Mouse (Mus musculus): ENCODE results near the gene Hoxd12. TPM values are rescaled to one million over a fixed set of nuclear protein-coding genes. Genes with fewer than 3 reads are reported as not detected.

Hoxd12 gene
- polyA plus RNA-seq (2015; fragmentation: Nextera tagmentation; extraction: Ambion mirVana) = not detected in 2 replicates

- ATAC-seq (replicated peaks) = no peak
- Histone ChIP-seq H3K4me1 (peaks cover 4% of the 10 kb centered on the region; the same call in 1 of the 2 replicates), H3K27ac (no peak within 1 kb of the TSS), H3K36me3 (replicated peaks) (no peaks in the 10 kb centered on the region), H3K9me3 (no peaks in the 10 kb centered on the region), H3K9ac (no peak within 1 kb of the TSS), H3K4me2 (no peak within 1 kb of the TSS), H3K4me3 (no peak within 1 kb of the TSS), H3K27me3 (replicated peaks) (peaks cover 97% of the 10 kb centered on the region)
- 3% methylated on average over 47 of the region's 47 CpGs for WGBS
These were observed at the start of gene Hoxd12 for GRCm38 (mm10) chr2:74674881-74675665. Gene Hoxd12, plus strand, starts transcription at chr2:74675013.

DNA sequence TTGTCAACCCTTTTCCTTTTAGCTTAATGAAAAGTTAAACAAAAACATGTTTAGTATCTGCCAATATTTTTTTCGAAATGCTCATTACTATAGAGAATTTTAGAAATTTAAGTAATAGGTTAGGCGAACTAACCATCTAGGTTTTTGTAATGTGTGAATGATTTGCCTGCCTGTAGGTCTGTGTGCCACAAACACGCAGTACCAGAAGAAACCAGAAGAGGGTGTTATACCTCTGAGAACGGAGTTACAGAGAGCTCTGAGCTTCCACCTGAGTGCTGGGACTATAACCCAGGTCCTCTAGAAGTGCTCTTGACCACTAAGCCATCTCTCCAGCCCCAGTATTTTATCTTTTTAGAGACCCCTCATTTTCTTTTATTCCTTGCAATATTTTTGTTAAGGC is 39.4 kb upstream of the Hoxd12 start:
- H3K9ac ChIP-seq = no peak overlapping the region
- H3K36me3 ChIP-seq (replicated peaks) = no peaks in the 10 kb centered on the region
- no peak overlapping the region for H3K4me2 ChIP-seq
- H3K9me3 ChIP-seq = no peaks in the 10 kb centered on the region
- WGBS = 67% methylated on average over 4 of the region's 4 CpGs
- H3K4me1 ChIP-seq = no peaks in the 10 kb centered on the region
- no peak for ATAC-seq (replicated peaks)
- no peaks in the 10 kb centered on the region for H3K27me3 ChIP-seq (replicated peaks)
- no peak overlapping the region for H3K4me3 ChIP-seq
- H3K27ac ChIP-seq = no peak overlapping the region

DNA sequence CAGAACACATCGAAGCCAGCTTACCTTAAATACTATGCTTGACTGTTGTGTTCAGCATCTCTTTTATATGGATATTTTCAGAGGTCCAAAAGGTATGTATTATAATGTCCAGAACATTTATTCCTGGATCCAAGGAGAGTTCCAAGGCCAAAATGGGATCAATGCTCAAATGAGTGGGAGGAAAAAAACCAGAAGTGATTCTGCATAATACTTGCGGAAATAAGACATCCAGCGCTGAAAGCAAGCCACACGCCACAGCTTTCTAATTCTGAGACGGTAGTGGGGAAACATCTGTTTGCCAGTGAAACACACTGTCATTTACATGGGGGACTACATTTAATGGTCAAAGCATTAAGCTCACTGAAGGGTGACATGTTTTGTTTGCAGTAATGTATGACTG is 32.4 kb upstream of the Hoxd12 start:
- no peak overlapping the region for H3K4me2 ChIP-seq
- H3K9ac ChIP-seq = no peak overlapping the region
- no peaks in the 10 kb centered on the region for H3K4me1 ChIP-seq
- H3K4me3 ChIP-seq = no peak overlapping the region
- H3K9me3 ChIP-seq = no peaks in the 10 kb centered on the region
- peaks cover 44% of the 10 kb centered on the region for H3K27me3 ChIP-seq (replicated peaks)
- H3K27ac ChIP-seq = no peak overlapping the region
- ATAC-seq (replicated peaks) = no peak
- no peaks in the 10 kb centered on the region for H3K36me3 ChIP-seq (replicated peaks)
- 65% methylated on average over 5 of the region's 5 CpGs for WGBS

- no peak for ATAC-seq (replicated peaks)
- WGBS = 82% methylated on average over 3 of the region's 3 CpGs
- Histone ChIP-seq H3K4me1 (no peaks in the 10 kb centered on the region), H3K27ac (no peak overlapping the region), H3K9me3 (no peaks in the 10 kb centered on the region), H3K4me3 (no peak overlapping the region), H3K27me3 (replicated peaks) (peaks cover 75% of the 10 kb centered on the region), H3K4me2 (no peak overlapping the region), H3K36me3 (replicated peaks) (no peaks in the 10 kb centered on the region), H3K9ac (no peak overlapping the region)
These were observed 29.2 kb upstream of the Hoxd12 start for GRCm38 (mm10) chr2:74645631-74646030.

DNA sequence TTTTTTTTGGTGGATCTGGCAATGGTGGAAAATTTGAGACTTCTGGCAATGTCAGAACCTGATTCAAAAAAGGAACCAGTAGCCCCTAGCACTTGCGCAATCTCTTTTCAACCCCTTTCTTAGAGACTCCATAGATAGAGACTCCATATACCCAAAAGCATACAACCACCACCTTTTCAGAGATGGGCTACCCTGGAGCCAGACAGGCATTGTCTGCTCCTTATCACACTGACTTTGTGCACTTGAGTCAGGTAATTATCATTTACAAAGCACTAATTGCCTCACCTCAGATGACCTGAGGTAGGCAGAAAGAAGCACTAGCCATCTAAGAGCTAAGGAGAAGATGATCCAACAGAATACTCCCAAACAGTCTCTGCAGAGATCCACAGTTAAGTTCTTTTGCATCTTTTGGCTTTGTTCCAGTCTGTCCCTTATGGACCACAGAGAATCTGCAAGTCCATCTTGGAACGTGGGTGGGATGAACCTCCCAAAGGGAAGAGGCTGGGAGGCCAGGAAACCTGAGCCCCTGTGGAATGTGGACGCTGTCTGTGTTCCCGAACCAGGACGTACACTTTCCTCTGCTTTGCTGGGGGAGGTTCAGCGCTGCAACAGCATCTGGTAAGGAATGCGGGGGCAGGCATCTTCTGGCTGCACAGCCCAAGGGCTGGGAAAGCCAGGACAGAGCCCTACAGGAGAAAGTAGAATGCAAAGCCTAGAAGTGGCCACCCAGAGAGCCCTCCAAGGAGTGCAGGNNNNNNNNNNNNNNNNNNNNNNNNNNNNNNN is 27.5 kb upstream of the Hoxd12 start:
- no peaks in the 10 kb centered on the region for H3K36me3 ChIP-seq (replicated peaks)
- no peaks in the 10 kb centered on the region for H3K9me3 ChIP-seq
- no peaks in the 10 kb centered on the region for H3K4me1 ChIP-seq
- no peak overlapping the region for H3K9ac ChIP-seq
- H3K4me3 ChIP-seq = no peak overlapping the region
- ATAC-seq (replicated peaks) = no peak
- peaks cover 87% of the 10 kb centered on the region for H3K27me3 ChIP-seq (replicated peaks)
- H3K4me2 ChIP-seq = no peak overlapping the region
- 14% methylated on average over 7 of the region's 7 CpGs for WGBS
- no peak overlapping the region for H3K27ac ChIP-seq

GRCm38 (mm10) chr2:74652996-74653340 is 21.8 kb upstream of the Hoxd12 start:
- Histone ChIP-seq H3K27ac (no peak overlapping the region), H3K36me3 (replicated peaks) (no peaks in the 10 kb centered on the region), H3K27me3 (replicated peaks) (peaks cover 65% of the 10 kb centered on the region), H3K9me3 (no peaks in the 10 kb centered on the region), H3K4me1 (peaks cover 9% of the 10 kb centered on the region), H3K9ac (no peak overlapping the region), H3K4me2 (no peak overlapping the region), H3K4me3 (no peak overlapping the region)
- 37% methylated on average over 2 of the region's 2 CpGs for WGBS
- no peak for ATAC-seq (replicated peaks)

DNA sequence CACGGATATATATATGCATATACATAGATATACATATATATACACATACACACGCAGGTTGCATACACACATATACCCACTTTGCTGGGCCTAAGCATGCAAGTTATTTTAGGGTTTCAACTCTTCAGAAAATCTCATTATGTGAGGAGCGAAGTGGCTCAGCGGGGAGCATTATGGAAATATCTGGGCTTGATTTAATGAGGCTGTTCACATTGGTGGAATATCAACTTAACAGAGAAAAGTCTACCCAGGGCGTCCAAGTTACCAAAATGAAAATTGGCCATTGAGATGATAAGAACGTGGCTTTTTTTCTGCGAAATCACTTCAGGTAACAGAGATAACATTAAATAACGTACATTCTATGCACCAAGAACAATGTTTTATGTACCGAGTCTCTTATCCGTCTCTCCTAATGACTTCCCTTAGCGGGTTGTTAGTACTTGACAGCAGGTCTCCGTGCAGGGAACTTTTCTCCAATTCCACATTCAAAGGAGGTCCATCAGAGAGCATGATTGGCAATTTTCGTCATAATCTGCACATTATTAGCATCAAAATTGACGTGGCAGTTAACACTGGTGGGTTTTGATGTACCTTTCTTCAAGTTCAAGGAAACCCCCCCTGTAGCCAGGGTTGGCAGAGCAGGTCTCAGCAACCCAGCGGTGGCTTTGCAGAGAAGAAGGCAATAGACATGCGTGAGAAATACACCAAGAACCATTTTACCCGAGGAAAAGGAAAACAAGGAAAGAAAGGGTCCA is 20.9 kb upstream of the Hoxd12 start:
- Histone ChIP-seq H3K4me1 (peaks cover 10% of the 10 kb centered on the region), H3K4me3 (no peak overlapping the region), H3K4me2 (no peak overlapping the region), H3K9ac (no peak overlapping the region), H3K27me3 (replicated peaks) (peaks cover 62% of the 10 kb centered on the region), H3K9me3 (no peaks in the 10 kb centered on the region), H3K27ac (no peak overlapping the region), H3K36me3 (replicated peaks) (no peaks in the 10 kb centered on the region)
- ATAC-seq (replicated peaks) = no peak
- 11% methylated on average over 17 of the region's 17 CpGs for WGBS

DNA sequence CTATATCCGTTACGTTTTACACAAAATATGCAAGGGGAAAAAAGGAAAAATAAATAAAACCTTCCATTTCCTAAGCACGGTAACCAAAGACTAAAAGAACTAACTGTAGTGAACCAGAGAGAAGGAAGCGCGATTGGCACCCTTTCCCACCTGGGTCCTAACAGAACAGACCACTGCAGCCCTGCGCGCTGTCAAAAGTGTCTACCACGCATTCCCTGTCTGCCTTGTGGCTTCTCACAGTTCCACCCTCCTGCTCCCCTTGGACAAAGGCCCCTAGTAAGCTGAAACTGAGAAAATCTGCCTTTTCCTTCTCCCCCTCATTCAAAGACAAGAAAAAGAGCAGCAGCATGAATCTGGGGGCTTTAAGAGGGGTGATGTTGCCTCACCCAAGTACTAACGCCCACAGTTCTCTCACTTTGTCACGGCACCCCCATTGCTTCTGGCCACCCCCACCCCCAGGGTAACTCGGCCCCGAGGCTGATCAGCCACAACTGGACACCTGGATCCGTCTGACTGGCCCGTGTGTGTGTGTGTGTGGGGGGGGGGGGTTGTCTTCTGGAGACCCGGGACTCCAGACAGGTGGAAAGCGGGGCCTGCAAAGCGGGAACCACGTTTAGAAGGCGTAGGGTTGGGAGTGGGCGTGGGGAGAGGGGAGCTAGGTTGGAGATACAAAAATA is 19.9 kb upstream of the Hoxd12 start:
- Histone ChIP-seq H3K4me2 (0 out of 2 replicates have a peak overlapping the region, but pooled peaks have one; percentile 50), H3K9ac (no peak overlapping the region), H3K27ac (no peak overlapping the region), H3K4me3 (no peak overlapping the region), H3K27me3 (replicated peaks) (peaks cover 53% of the 10 kb centered on the region), H3K4me1 (peaks cover 12% of the 10 kb centered on the region), H3K9me3 (no peaks in the 10 kb centered on the region), H3K36me3 (replicated peaks) (no peaks in the 10 kb centered on the region)
- 3% methylated on average over 20 of the region's 20 CpGs for WGBS
- no peak for ATAC-seq (replicated peaks)

- 2% methylated on average over 33 of the region's 47 CpGs for WGBS
- no peak for ATAC-seq (replicated peaks)
These were observed 19.4 kb upstream of the Hoxd12 start for GRCm38 (mm10) chr2:74655420-74655781.

DNA sequence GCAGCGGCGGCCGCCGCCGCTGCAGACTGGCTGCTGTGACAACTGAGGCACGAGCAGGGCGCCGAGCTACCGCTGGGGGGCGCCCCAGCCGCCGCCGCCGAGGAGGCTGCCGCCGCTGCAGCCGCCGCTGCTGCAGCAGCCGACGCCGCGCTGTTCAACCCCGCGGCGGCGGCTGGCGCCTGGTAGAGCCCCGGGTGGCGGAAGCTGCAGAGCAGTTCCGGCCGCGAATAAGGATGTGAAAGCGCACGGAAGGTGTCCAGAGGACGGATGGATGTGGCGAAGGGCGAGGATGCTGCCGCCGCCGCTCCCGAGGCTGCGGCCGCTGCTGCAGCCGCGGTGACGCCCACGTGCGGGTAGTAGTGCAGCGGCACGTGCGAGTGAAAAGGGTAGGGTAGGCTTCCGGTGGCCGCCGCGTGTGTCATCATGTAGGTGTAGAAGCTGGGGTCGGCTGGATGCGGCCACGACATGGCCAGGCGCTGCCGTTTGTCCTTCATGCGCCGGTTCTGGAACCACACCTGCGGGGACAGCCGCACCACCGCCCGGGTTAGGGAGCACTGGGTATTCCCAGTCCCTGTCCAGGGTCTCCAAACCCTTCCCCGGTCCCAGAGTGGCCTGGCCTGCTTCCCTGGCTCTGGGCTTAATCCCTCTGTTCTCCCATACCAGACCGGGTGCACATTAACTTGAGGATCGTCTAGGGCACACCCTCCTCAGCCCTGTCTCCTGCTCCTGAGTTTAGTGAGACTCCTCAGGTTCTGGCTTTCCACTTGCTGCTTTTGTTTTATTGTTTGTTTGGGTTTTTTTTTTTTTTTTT is 18.8 kb upstream of the Hoxd12 start:
- H3K4me1 ChIP-seq = peaks cover 12% of the 10 kb centered on the region
- no peak overlapping the region for H3K9ac ChIP-seq
- 1% methylated on average over 66 of the region's 69 CpGs for WGBS
- peak overlapping the region; percentile 50 for H3K4me2 ChIP-seq
- ATAC-seq (replicated peaks) = no peak
- H3K4me3 ChIP-seq = peak overlapping the region; percentile 28
- H3K36me3 ChIP-seq (replicated peaks) = no peaks in the 10 kb centered on the region
- no peak overlapping the region for H3K27ac ChIP-seq
- H3K9me3 ChIP-seq = no peaks in the 10 kb centered on the region
- peaks cover 52% of the 10 kb centered on the region for H3K27me3 ChIP-seq (replicated peaks)

More at GRCm38 (mm10) chr2:74655420-74655781, 19.4 kb upstream of the Hoxd12 start:
- peak overlapping the region; percentile 28 for H3K4me3 ChIP-seq
- peaks cover 12% of the 10 kb centered on the region for H3K4me1 ChIP-seq
- no peaks in the 10 kb centered on the region for H3K9me3 ChIP-seq
- peak overlapping the region; percentile 50 for H3K4me2 ChIP-seq
- H3K36me3 ChIP-seq (replicated peaks) = no peaks in the 10 kb centered on the region
- no peak overlapping the region for H3K9ac ChIP-seq
- peaks cover 50% of the 10 kb centered on the region for H3K27me3 ChIP-seq (replicated peaks)
- H3K27ac ChIP-seq = no peak overlapping the region

DNA sequence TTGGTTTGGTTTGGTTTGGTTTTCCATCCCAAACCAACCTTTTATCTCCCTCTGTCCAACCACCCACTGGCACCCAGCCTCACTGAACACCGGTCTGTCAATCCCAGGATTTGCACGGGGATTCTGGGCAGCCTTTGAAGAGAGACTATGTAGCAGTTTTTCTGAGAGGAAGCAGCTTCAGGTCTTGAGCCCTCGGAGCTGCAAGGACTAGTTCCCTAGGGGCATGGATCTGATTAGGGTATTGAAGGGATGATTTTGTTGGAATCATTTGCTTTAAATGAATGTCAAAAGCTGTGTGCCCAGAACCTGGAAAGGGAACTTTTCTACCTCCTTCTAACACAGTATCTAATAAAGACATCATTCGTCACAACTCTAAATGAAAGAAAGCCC is 18.2 kb upstream of the Hoxd12 start:
- ATAC-seq (replicated peaks) = no peak
- WGBS = 1% methylated on average over 4 of the region's 4 CpGs
- Histone ChIP-seq H3K4me1 (peaks cover 14% of the 10 kb centered on the region), H3K36me3 (replicated peaks) (no peaks in the 10 kb centered on the region), H3K9ac (no peak overlapping the region), H3K9me3 (no peaks in the 10 kb centered on the region), H3K27ac (no peak overlapping the region), H3K4me2 (no peak overlapping the region), H3K4me3 (no peak overlapping the region), H3K27me3 (replicated peaks) (peaks cover 53% of the 10 kb centered on the region)
